Mouse (Mus musculus) lung, adult 2 months (tissue): Measurements from ENCODE around the gene Cyp2f2.

Experiments
- CTCF ChIP-seq: fragments of 200-500 bp; IDR thresholded peaks from 2 replicates; pipeline ENCODE4 v1.5.1; 2011; ENCODE audit warnings: mild to moderate bottlenecking, low read length, control low read depth; ENCODE audit not compliant: insufficient read depth
- POLR2A ChIP-seq: fragments of 200-500 bp; IDR thresholded peaks from 2 replicates; pipeline ENCODE4 v1.6.1; 2011; ENCODE audit warnings: low read depth, mild to moderate bottlenecking, control low read depth, low read length, borderline replicate concordance; ENCODE audit errors: extremely low read depth

- TF ChIP-seq POLR2A = no peak
- TF ChIP-seq CTCF = no peak
Observed at GRCm38 (mm10) chr7:27179217-27179918, 59.7 kb downstream of the Cyp2f2 start.
